Mouse (Mus musculus) heart, embryonic 16.5 days (tissue): ENCODE measurements around the gene Ccdc162. TPM values are rescaled to one million over a fixed set of nuclear protein-coding genes. Genes with fewer than 3 reads are reported as not detected.

Source experiments
- ATAC-seq: fragments of 200-750 bp; cut with Nextera tagmentation; replicated peaks from 2 replicates; pipeline ENCODE4 v1.8.0; 2017; ENCODE audit warnings: moderate number of reproducible peaks; ENCODE audit not compliant: insufficient read depth, low FRiP score; ENCODE audit errors: extremely low read depth
- H3K27ac ChIP-seq: fragments of 300-500 bp; sonication (generic); 2 replicates; pipeline ENCODE4 v1.5.1; 2014; ENCODE audit warnings: mild to moderate bottlenecking, low read length, control low read depth, moderate library complexity
- H3K27me3 ChIP-seq: fragments of 300-500 bp; sonication (generic); 2 replicates; pipeline ENCODE4 v1.6.1; 2014; ENCODE audit warnings: low read length, mixed read lengths; ENCODE audit not compliant: control insufficient read depth, insufficient read depth
- H3K36me3 ChIP-seq: fragments of 300-500 bp; sonication (generic); 2 replicates; pipeline ENCODE4 v1.6.1; 2014; ENCODE audit not compliant: control insufficient read depth, insufficient read depth
- H3K4me1 ChIP-seq: fragments of 300-500 bp; sonication (generic); 2 replicates; pipeline ENCODE4 v1.6.1; 2014; ENCODE audit warnings: low read length, mixed read lengths; ENCODE audit not compliant: control insufficient read depth, insufficient read depth
- H3K4me2 ChIP-seq: fragments of 300-500 bp; sonication (generic); 2 replicates; pipeline ENCODE4 v1.6.1; 2014; ENCODE audit warnings: low read depth, mild to moderate bottlenecking, control low read depth, low read length
- H3K4me3 ChIP-seq: fragments of 300-500 bp; sonication (generic); 2 replicates; pipeline ENCODE4 v1.5.1; 2014; ENCODE audit warnings: mild to moderate bottlenecking, control low read depth, low read length
- H3K9ac ChIP-seq: fragments of 300-500 bp; sonication (generic); 2 replicates; pipeline ENCODE4 v1.6.1; 2014; ENCODE audit warnings: low read length, control low read depth
- H3K9me3 ChIP-seq: fragments of 300-500 bp; sonication (generic); replicated peaks from 2 replicates; pipeline ENCODE4 v1.6.1; 2016; ENCODE audit warnings: low read length; ENCODE audit not compliant: control insufficient read depth
- WGBS: fragments of 180-500 bp; shearing (Covaris S2); extraction: QIAGEN DNeasy Blood & Tissue Kit; methylation state at CpG from one replicate; pipeline ENCODE4 v1.1.7; 2014; 5-methylcytosine and 5-hydroxymethylcytosine counted together
- polyA plus RNA-seq: library from polyadenylated mRNA; unstranded; fragments of >200 nt; fragmentation: Nextera tagmentation; extraction: Ambion mirVana; gene quantifications from 2 replicates; pipeline ENCODE4 v1.2.1, GENCODE M21; 2015

The Ccdc162 gene
- polyA plus RNA-seq, 1 experiment from 2014 or later = 1.2 TPM

- Histone ChIP-seq H3K9me3 (peaks cover 8% of the 10 kb centered on the region), H3K9ac (no peak overlapping the region), H3K4me1 (peaks cover 13% of the 10 kb centered on the region), H3K4me2 (no peak overlapping the region), H3K27ac (no peak overlapping the region), H3K4me3 (no peak overlapping the region), H3K27me3 (no peaks in the 10 kb centered on the region), H3K36me3 (no peaks in the 10 kb centered on the region)
- WGBS = 22% methylated on average over 5 of the region's 5 CpGs
- ATAC-seq = 0 out of 2 replicates have a peak, but pooled peaks have one; percentile 49
Observed at GRCm38 (mm10) chr10:41565141-41565540, 151.3 kb downstream of the Ccdc162 start.

DNA sequence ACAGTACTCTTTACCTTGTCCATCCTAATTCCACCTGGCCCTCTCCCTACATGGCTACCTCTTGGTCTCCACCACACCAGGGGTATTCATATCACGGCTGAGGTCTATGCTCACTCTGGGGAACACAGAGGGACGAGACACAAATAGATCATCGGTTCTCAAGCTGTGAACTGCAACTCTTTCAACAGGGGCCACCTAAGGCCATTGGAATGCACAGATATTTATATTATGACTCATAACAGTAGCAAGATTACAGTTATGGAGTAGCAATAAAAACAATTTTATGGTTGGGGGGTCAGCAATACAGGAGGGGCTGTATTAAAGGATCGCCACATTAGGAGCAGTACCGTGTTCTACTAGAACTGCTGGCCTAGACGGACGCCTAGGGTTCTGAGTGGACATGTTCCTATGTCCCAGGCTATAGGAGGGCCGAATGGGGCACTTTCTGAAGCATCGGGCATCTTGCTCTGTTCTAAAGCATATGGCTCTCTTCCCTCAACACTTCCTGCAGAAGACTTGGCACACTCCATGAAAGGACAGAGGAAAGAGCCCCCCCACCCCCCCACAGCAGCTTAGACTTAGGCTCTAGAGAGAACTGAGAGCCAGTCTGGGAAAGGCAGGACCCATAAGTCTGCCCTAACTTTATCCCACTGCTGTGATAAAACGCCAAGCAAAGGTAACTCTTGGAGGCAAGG lies 154.6 kb downstream of the Ccdc162 start:
- Histone ChIP-seq H3K9me3 (peaks cover 11% of the 10 kb centered on the region), H3K27me3 (no peaks in the 10 kb centered on the region), H3K9ac (no peak overlapping the region), H3K4me2 (no peak overlapping the region), H3K36me3 (no peaks in the 10 kb centered on the region), H3K27ac (no peak overlapping the region), H3K4me3 (no peak overlapping the region), H3K4me1 (peaks cover 13% of the 10 kb centered on the region)
- ATAC-seq = no peak
- 69% methylated on average over 10 of the region's 10 CpGs for WGBS

DNA sequence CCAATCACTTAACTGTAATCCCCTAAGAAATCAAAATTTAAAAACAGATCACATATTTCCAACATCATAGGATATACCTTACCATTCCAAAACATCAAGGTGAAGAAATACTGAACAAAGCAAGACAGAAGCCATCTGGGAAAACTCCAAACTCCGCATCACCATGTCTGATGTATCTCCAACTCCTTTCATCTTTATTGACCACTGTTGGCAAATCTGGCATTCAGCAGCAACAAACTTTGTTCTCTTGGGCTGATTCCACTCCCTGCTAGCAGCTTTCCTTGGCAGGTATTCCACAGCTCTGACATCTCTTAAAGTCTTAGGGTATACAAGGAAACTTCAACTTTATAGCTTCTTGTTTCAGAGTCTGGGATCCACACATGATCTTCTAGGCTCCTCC lies 158.0 kb downstream of the Ccdc162 start:
- H3K4me3 ChIP-seq = no peak overlapping the region
- no peak overlapping the region for H3K27ac ChIP-seq
- no peak overlapping the region for H3K9ac ChIP-seq
- H3K36me3 ChIP-seq = no peaks in the 10 kb centered on the region
- H3K9me3 ChIP-seq = peaks cover 11% of the 10 kb centered on the region
- no peak for ATAC-seq
- H3K4me1 ChIP-seq = peaks cover 9% of the 10 kb centered on the region
- H3K4me2 ChIP-seq = no peak overlapping the region
- H3K27me3 ChIP-seq = no peaks in the 10 kb centered on the region
- WGBS = 91% methylated on average over 1 of the region's 1 CpGs

DNA sequence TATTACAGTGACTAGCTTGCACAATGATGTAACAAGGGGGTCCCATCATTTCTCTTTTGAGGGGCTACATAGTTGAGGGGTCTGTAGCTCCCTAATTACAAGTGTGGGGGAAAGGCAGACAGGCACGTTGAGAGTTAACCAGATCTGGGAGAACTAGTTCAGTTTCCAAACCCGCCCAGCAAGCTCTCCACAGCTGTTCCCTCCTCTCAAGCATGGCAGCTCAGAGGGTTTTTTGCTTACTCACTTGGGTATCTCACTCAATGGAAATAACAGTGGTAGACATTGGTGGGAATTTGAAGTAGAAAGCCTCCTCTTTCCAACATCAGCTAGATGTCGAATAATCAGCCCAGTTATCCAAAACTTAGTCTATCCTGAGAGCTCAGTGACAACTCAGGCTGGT lies 161.4 kb downstream of the Ccdc162 start:
- Histone ChIP-seq H3K9ac (no peak overlapping the region), H3K9me3 (peaks cover 3% of the 10 kb centered on the region), H3K4me3 (no peak overlapping the region), H3K36me3 (no peaks in the 10 kb centered on the region), H3K27me3 (no peaks in the 10 kb centered on the region), H3K4me1 (peaks cover 8% of the 10 kb centered on the region), H3K27ac (no peak overlapping the region), H3K4me2 (no peak overlapping the region)
- ATAC-seq = no peak
- 73% methylated on average over 3 of the region's 3 CpGs for WGBS

DNA sequence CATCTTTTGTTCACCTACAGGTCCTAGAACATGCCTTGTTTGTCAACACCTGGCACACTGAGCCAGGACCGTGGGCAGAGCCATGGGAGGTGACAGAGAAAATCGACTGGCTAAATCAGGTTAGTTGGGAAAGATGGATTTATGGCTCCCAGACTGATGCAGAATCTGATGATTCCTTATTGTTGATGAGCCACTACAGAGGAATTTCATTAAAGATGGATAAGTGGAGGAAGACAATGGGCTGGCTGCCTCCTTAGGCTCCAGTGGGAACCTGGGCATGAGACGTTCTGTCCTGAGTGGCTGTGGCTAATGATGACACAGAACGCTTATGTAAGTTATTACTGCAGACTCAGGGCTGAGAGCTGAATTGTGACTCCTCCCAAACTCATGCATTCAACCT lies 162.7 kb downstream of the Ccdc162 start:
- H3K4me1 ChIP-seq = peaks cover 8% of the 10 kb centered on the region
- H3K9ac ChIP-seq = no peak overlapping the region
- H3K4me2 ChIP-seq = no peak overlapping the region
- WGBS = 70% methylated on average over 4 of the region's 4 CpGs
- peak overlapping the region; percentile 61 for H3K27ac ChIP-seq
- H3K9me3 ChIP-seq = peaks cover 8% of the 10 kb centered on the region
- H3K4me3 ChIP-seq = no peak overlapping the region
- peaks cover 3% of the 10 kb centered on the region; the same call in 1 of the 2 replicates for H3K36me3 ChIP-seq
- no peak for ATAC-seq
- no peaks in the 10 kb centered on the region for H3K27me3 ChIP-seq

DNA sequence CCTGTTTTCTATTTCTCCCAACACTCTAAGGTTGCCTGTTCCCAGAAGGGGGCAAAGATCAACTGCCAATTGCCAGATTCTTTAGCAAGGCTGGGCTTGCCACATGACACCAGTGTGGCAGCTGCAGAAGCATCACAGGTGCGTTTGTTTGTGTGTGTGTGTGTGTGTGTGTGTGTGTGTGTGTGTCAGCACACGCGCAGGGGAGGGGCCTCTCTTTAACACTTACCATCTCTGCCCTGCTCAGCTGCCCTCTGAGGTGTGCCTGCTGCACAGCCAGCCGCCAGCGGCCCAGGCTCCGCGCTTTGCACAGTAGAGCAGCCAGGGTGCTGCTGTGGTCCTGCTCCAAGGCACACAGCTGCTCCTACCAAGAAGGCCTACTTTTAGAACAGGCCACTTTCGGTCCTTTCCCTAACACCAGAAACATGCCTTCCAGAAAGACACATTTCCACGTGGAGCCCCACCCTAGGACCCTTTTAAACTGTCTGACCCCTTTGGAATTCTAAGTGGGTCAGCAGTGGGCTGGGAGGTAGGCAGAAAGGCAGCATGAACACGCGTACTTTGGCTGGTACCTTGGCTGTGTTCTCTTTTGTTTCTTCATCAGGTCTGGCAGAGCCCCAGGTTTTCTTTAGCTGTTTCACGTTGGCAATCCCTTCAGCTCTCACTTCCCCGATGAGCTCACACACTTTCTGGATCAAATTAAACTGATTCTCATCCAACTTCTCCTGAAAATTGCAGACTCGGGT lies 163.4 kb downstream of the Ccdc162 start:
- Histone ChIP-seq H3K9me3 (peaks cover 11% of the 10 kb centered on the region), H3K9ac (no peak overlapping the region), H3K27me3 (no peaks in the 10 kb centered on the region), H3K4me3 (no peak overlapping the region), H3K4me2 (no peak overlapping the region), H3K4me1 (peaks cover 8% of the 10 kb centered on the region), H3K27ac (peak overlapping the region; percentile 61), H3K36me3 (peaks cover 3% of the 10 kb centered on the region; the same call in 1 of the 2 replicates)
- WGBS = 39% methylated on average over 14 of the region's 14 CpGs
- peak; percentile 72 for ATAC-seq

GRCm38 (mm10) chr10:41552319-41552718 lies 164.1 kb downstream of the Ccdc162 start:
- peaks cover 8% of the 10 kb centered on the region for H3K4me1 ChIP-seq
- H3K9me3 ChIP-seq = peaks cover 11% of the 10 kb centered on the region
- no peak overlapping the region for H3K4me3 ChIP-seq
- H3K36me3 ChIP-seq = peaks cover 3% of the 10 kb centered on the region; the same call in 1 of the 2 replicates
- no peaks in the 10 kb centered on the region for H3K27me3 ChIP-seq
- no peak overlapping the region for H3K4me2 ChIP-seq
- WGBS = 40% methylated on average over 3 of the region's 3 CpGs
- ATAC-seq = no peak
- H3K9ac ChIP-seq = no peak overlapping the region
- H3K27ac ChIP-seq = peak overlapping the region; percentile 59; the same call in 1 of the 2 replicates

DNA sequence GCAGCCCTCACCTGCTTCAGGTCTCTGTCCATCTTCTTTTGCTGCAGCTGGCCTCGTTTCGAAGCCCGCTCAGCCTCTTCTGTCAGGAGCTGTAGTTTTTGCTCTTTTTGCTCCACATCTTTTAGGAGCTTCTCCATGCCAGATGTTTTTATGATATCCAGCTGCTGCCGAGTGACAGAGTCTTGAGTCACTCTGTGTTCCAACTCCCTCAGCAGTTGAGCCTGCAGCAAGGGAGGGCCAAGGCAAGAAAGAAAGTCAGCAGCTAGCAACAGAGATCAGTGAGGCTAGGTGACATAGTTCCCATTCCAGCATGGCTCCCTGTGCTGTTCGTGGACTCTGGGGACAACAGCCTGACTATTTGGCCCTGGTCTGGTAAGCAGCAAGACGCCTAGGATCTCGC lies 165.7 kb downstream of the Ccdc162 start:
- 70% methylated on average over 7 of the region's 7 CpGs for WGBS
- Histone ChIP-seq H3K9me3 (peaks cover 11% of the 10 kb centered on the region), H3K4me2 (no peak overlapping the region), H3K27me3 (no peaks in the 10 kb centered on the region), H3K9ac (no peak overlapping the region), H3K4me1 (peaks cover 8% of the 10 kb centered on the region), H3K36me3 (peaks cover 3% of the 10 kb centered on the region; the same call in 1 of the 2 replicates), H3K27ac (no peak overlapping the region), H3K4me3 (no peak overlapping the region)
- ATAC-seq = no peak
